Mouse (Mus musculus): ENCODE measurements at regions not wholly inside any gene's neighbourhood (a gene's known extent, or its start where the extent isn't known, plus 50 kb on each side); places are given as distances from the start of the nearest gene placed in this dataset.

DNA sequence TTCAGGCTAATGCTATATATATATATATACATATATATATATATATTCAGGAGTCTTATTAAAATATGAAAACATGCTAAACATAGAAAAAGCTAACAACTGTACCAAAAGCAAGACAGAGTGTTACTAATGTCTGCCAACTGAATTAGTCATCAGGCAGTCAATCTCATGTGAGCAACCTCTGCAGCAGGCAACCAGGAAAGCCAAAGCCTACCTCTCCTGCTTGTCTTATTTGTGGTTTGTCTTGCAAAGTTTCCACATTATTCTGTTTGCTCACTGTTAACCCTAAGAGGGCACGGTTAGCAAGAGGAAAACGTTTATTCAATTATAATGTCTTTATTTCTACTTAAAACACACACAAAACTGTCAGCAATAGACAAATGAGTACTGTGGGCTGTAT lies 427.4 kb upstream of the Gm765 start:
- TF ChIP-seq CTCF (IDR thresholded peaks at IDR 0.05; ENCODE audit: borderline replicate concordance, control insufficient read depth, extremely low read depth, insufficient read depth, low read length, poor library complexity) (no peak), POLR2A (IDR thresholded peaks at IDR 0.05; ENCODE audit: control insufficient read depth, extremely low read depth, insufficient read depth, low read length, poor library complexity) (no peak)

Measured in thymus, adult 2 months (tissue).